Mouse (Mus musculus) hindbrain, postnatal 0 days (tissue): ENCODE measurements around the gene Sdhb. TPM values are rescaled to one million over a fixed set of nuclear protein-coding genes. Genes with fewer than 3 reads are reported as not detected.

Experiments
- ATAC-seq: fragments of 200-750 bp; cut with Nextera tagmentation; 2 replicates; pipeline ENCODE4 v1.8.0; 2017; ENCODE audit warnings: mild to moderate bottlenecking, moderate TSS enrichment, moderate library complexity
- DNase-seq: peaks from one replicate; pipeline ENCODE4 v3.0.0-alpha.2; 2015; ENCODE audit warnings: low spot score
- H3K27ac ChIP-seq: fragments of 300-500 bp; sonication (generic); 2 replicates; pipeline ENCODE4 v1.5.1; 2014; ENCODE audit warnings: mild to moderate bottlenecking
- H3K27me3 ChIP-seq: fragments of 300-500 bp; sonication (generic); 2 replicates; pipeline ENCODE4 v1.6.1; 2014; ENCODE audit warnings: low read length, mixed read lengths; ENCODE audit not compliant: insufficient read depth
- H3K36me3 ChIP-seq: fragments of 300-500 bp; sonication (generic); 2 replicates; pipeline ENCODE4 v1.6.1; 2014; ENCODE audit warnings: low read length, mixed read lengths; ENCODE audit not compliant: insufficient read depth
- H3K4me1 ChIP-seq: fragments of 300-500 bp; sonication (generic); 2 replicates; pipeline ENCODE4 v1.6.1; 2014; ENCODE audit warnings: antibody characterized with exemption, low read length, mixed read lengths; ENCODE audit not compliant: insufficient read depth
- H3K4me2 ChIP-seq: fragments of 300-500 bp; sonication (generic); 2 replicates; pipeline ENCODE4 v1.6.1; 2014; ENCODE audit warnings: low read depth, mild to moderate bottlenecking, low read length, moderate library complexity, mixed read lengths
- H3K4me3 ChIP-seq: fragments of 300-500 bp; sonication (generic); 2 replicates; pipeline ENCODE4 v1.5.1; 2014; ENCODE audit warnings: low read length
- H3K9ac ChIP-seq: fragments of 300-500 bp; sonication (generic); replicated peaks from 2 replicates; pipeline ENCODE4 v1.6.1; 2014; ENCODE audit warnings: mild to moderate bottlenecking, low read length, moderate library complexity, mixed read lengths
- H3K9me3 ChIP-seq: fragments of 300-500 bp; sonication (generic); 2 replicates; pipeline ENCODE4 v1.6.1; 2016; ENCODE audit warnings: low read length, mixed read lengths
- CTCF ChIP-seq: IDR thresholded peaks from 2 replicates; pipeline ENCODE4 v1.5.1; 2016; ENCODE audit warnings: antibody characterized with exemption, control low read depth, low read depth
- WGBS: fragments of 180-500 bp; shearing (Covaris S2); extraction: QIAGEN DNeasy Blood & Tissue Kit; methylation state at CpG from one replicate; pipeline ENCODE4 v1.1.7; 2014; 5-methylcytosine and 5-hydroxymethylcytosine counted together
- polyA plus RNA-seq: library from polyadenylated mRNA; unstranded; fragments of >200 nt; fragmentation: Nextera tagmentation; extraction: Ambion mirVana; gene quantifications from 2 replicates; pipeline ENCODE4 v1.2.1, GENCODE M21; 2015
- total RNA-seq: library from RNA; depleted of rRNA; stranded (reverse); fragments of >200 nt; gene quantifications from 2 replicates; pipeline ENCODE4 v1.2.3, GENCODE M21; 2014

Sdhb gene
- total and polyA plus RNA-seq, 2 experiments from 2014 or later: 217 to 596 TPM

- DNase-seq: no peak
- H3K27me3 ChIP-seq: no peaks in the 10 kb centered on the region
- ATAC-seq: no peak
- no peak overlapping the region for H3K4me3 ChIP-seq
- H3K4me1 ChIP-seq: no peaks in the 10 kb centered on the region
- no peak overlapping the region for H3K27ac ChIP-seq
- H3K9me3 ChIP-seq: no peaks in the 10 kb centered on the region
- H3K36me3 ChIP-seq: peaks cover 73% of the 10 kb centered on the region
- TF ChIP-seq CTCF: no peak
- H3K9ac ChIP-seq: no peak overlapping the region
- no peak overlapping the region for H3K4me2 ChIP-seq
- WGBS: 98% methylated on average over 6 of the region's 6 CpGs
Measured at GRCm38 (mm10) chr4:140974408-140974807, 13.4 kb downstream of the Sdhb start.

- 93% methylated on average over 7 of the region's 7 CpGs for WGBS
- no peak for TF ChIP-seq CTCF
Measured at GRCm38 (mm10) chr4:140975356-140975755, 14.4 kb downstream of the Sdhb start.

GRCm38 (mm10) chr4:140977278-140977677 is 16.3 kb downstream of the Sdhb start:
- 87% methylated on average over 10 of the region's 10 CpGs for WGBS
- Histone ChIP-seq H3K4me3 (no peak overlapping the region), H3K9me3 (no peaks in the 10 kb centered on the region), H3K4me1 (no peaks in the 10 kb centered on the region), H3K36me3 (peaks cover 54% of the 10 kb centered on the region), H3K9ac (no peak overlapping the region), H3K27me3 (no peaks in the 10 kb centered on the region), H3K27ac (no peak overlapping the region), H3K4me2 (no peak overlapping the region)
- TF ChIP-seq CTCF: no peak
- no peak for ATAC-seq
- DNase-seq: no peak

More at GRCm38 (mm10) chr4:140975356-140975755, 14.4 kb downstream of the Sdhb start:
- ATAC-seq (no peak), DNase-seq (no peak)
- no peak overlapping the region for H3K4me3 ChIP-seq
- H3K9me3 ChIP-seq: no peaks in the 10 kb centered on the region
- no peak overlapping the region for H3K4me2 ChIP-seq
- no peak overlapping the region for H3K9ac ChIP-seq
- peaks cover 70% of the 10 kb centered on the region for H3K36me3 ChIP-seq
- H3K27ac ChIP-seq: no peak overlapping the region
- H3K4me1 ChIP-seq: no peaks in the 10 kb centered on the region
- H3K27me3 ChIP-seq: no peaks in the 10 kb centered on the region

GRCm38 (mm10) chr4:140977886-140978692 is 17.1 kb downstream of the Sdhb start:
- 91% methylated on average over 14 of the region's 14 CpGs for WGBS
- peaks cover 47% of the 10 kb centered on the region for H3K36me3 ChIP-seq

GRCm38 (mm10) chr4:140981605-140982004 is 20.6 kb downstream of the Sdhb start:
- DNase-seq (no peak), ATAC-seq (no peak)
- H3K4me3 ChIP-seq: no peak overlapping the region
- TF ChIP-seq CTCF: peak; percentile 47; the same call in 1 of the 2 replicates
- WGBS: 92% methylated on average over 2 of the region's 2 CpGs
- no peaks in the 10 kb centered on the region for H3K9me3 ChIP-seq
- H3K27me3 ChIP-seq: no peaks in the 10 kb centered on the region
- no peak overlapping the region for H3K9ac ChIP-seq
- no peaks in the 10 kb centered on the region; the same call in 1 of the 2 replicates for H3K4me1 ChIP-seq
- no peak overlapping the region for H3K27ac ChIP-seq
- H3K36me3 ChIP-seq: peaks cover 14% of the 10 kb centered on the region
- no peak overlapping the region for H3K4me2 ChIP-seq

More at GRCm38 (mm10) chr4:140977886-140978692, 17.1 kb downstream of the Sdhb start:
- H3K27ac ChIP-seq: no peak overlapping the region
- TF ChIP-seq CTCF: no peak
- no peaks in the 10 kb centered on the region for H3K9me3 ChIP-seq
- H3K4me1 ChIP-seq: no peaks in the 10 kb centered on the region
- no peak overlapping the region for H3K4me3 ChIP-seq
- H3K4me2 ChIP-seq: no peak overlapping the region
- no peak overlapping the region for H3K9ac ChIP-seq
- ATAC-seq (no peak), DNase-seq (no peak)
- no peaks in the 10 kb centered on the region for H3K27me3 ChIP-seq

GRCm38 (mm10) chr4:140982808-140983207 is 21.8 kb downstream of the Sdhb start:
- no peak for ATAC-seq

GRCm38 (mm10) chr4:140983442-140983841 is 22.4 kb downstream of the Sdhb start:
- Histone ChIP-seq H3K9ac (no peak overlapping the region), H3K27me3 (no peaks in the 10 kb centered on the region), H3K36me3 (peaks cover 10% of the 10 kb centered on the region), H3K9me3 (no peaks in the 10 kb centered on the region), H3K27ac (peak overlapping the region; percentile 22; the same call in 1 of the 2 replicates), H3K4me1 (peaks cover 7% of the 10 kb centered on the region; the same call in 1 of the 2 replicates), H3K4me3 (no peak overlapping the region), H3K4me2 (no peak overlapping the region)
- DNase-seq (peak; percentile 20), ATAC-seq (no peak)
- TF ChIP-seq CTCF: no peak
- WGBS: 15% methylated on average over 9 of the region's 9 CpGs

More at GRCm38 (mm10) chr4:140982808-140983207, 21.8 kb downstream of the Sdhb start:
- H3K36me3 ChIP-seq: peaks cover 10% of the 10 kb centered on the region
- no peaks in the 10 kb centered on the region for H3K9me3 ChIP-seq
- TF ChIP-seq CTCF: no peak
- H3K4me2 ChIP-seq: no peak overlapping the region
- 64% methylated on average over 4 of the region's 4 CpGs for WGBS
- DNase-seq: no peak
- peaks cover 5% of the 10 kb centered on the region; the same call in 1 of the 2 replicates for H3K4me1 ChIP-seq
- 0 out of 2 replicates have a peak overlapping the region, but pooled peaks have one; percentile 3 for H3K9ac ChIP-seq
- H3K27me3 ChIP-seq: no peaks in the 10 kb centered on the region
- H3K4me3 ChIP-seq: no peak overlapping the region
- H3K27ac ChIP-seq: peak overlapping the region; percentile 22; the same call in 1 of the 2 replicates
